Mouse (Mus musculus) C2C12 (cell line): ENCODE measurements at regions not wholly inside any gene's neighbourhood (a gene's known extent, or its start where the extent isn't known, plus 50 kb on each side); places are given as distances from the start of the nearest gene placed in this dataset.

Experiments
- H3K27me3 ChIP-seq: one replicate; pipeline ENCODE4 v1.6.1; 2011; ENCODE audit not compliant: control insufficient read depth, insufficient read depth, insufficient read length
- H3K36me3 ChIP-seq: one replicate; pipeline ENCODE4 v1.6.1; 2011; ENCODE audit not compliant: control insufficient read depth, insufficient read depth
- H3K4me3 ChIP-seq: one replicate; pipeline ENCODE4 v1.5.1; 2011; ENCODE audit warnings: mild to moderate bottlenecking, control low read depth; ENCODE audit not compliant: poor library complexity, insufficient read depth, severe bottlenecking
- H3K79me2 ChIP-seq: one replicate; pipeline ENCODE4 v1.6.1; 2011; ENCODE audit not compliant: control insufficient read depth, insufficient read depth
- H3K79me3 ChIP-seq: one replicate; pipeline ENCODE4 v1.6.1; 2011; ENCODE audit warnings: low read depth, control low read depth
- H3ac ChIP-seq: one replicate; pipeline ENCODE3; 2011; ENCODE audit warnings: low read depth; ENCODE audit not compliant: control insufficient read depth, insufficient read length
- CEBPB ChIP-seq: IDR thresholded peaks from one replicate; pipeline ENCODE4 v1.6.1; 2011; ENCODE audit warnings: low read depth, mild to moderate bottlenecking, control low read depth, moderate library complexity
- CTCF ChIP-seq: IDR thresholded peaks from one replicate; pipeline ENCODE4 v1.5.1; 2011; ENCODE audit not compliant: control insufficient read depth, insufficient read depth, insufficient read length
- FOSL1 ChIP-seq: IDR thresholded peaks from one replicate; pipeline ENCODE4 v1.8.0; 2011; ENCODE audit warnings: mild to moderate bottlenecking, low read length; ENCODE audit not compliant: poor library complexity, insufficient read depth, severe bottlenecking
- MAX ChIP-seq: IDR thresholded peaks from one replicate; pipeline ENCODE4 v1.6.1; 2011; ENCODE audit warnings: mild to moderate bottlenecking, control low read depth
- MYOD1 ChIP-seq: IDR thresholded peaks from one replicate; pipeline ENCODE4 v1.6.1; 2011; ENCODE audit warnings: low read depth; ENCODE audit not compliant: control insufficient read depth, insufficient read length
- MYOG ChIP-seq: IDR thresholded peaks from one replicate; pipeline ENCODE4 v1.6.1; 2011; ENCODE audit not compliant: control insufficient read depth, insufficient read length; ENCODE audit errors: extremely low read depth
- USF1 ChIP-seq: IDR thresholded peaks from one replicate; pipeline ENCODE4 v1.6.1; 2011; ENCODE audit warnings: low read depth, mild to moderate bottlenecking, control low read depth, moderate library complexity
- microRNA-seq: library from miRNA; unstranded; fragments of <30 nt; microRNA quantifications from one replicate; pipeline ENCODE4, GENCODE M21; 2019; ENCODE audit warnings: borderline microRNAs expressed

- H3K36me3 ChIP-seq: no peaks in the 10 kb centered on the region
- H3K4me3 ChIP-seq: no peak overlapping the region
- H3K79me3 ChIP-seq: no peaks in the 10 kb centered on the region
- TF ChIP-seq CTCF: no peak
- no peak for TF ChIP-seq MYOD1
- TF ChIP-seq CEBPB: no peak
- TF ChIP-seq MYOG: no peak
- TF ChIP-seq MAX: no peak
- no peak for TF ChIP-seq USF1
- TF ChIP-seq FOSL1: no peak
- H3ac ChIP-seq: no peak overlapping the region
- peaks cover 9% of the 10 kb centered on the region for H3K27me3 ChIP-seq
- H3K79me2 ChIP-seq: no peaks in the 10 kb centered on the region
These were observed 69.0 kb upstream of the Topaz1 start for GRCm38 (mm10) chr9:122678001-122678696.

- no peaks in the 10 kb centered on the region for H3K36me3 ChIP-seq
- peaks cover 11% of the 10 kb centered on the region for H3K27me3 ChIP-seq
- H3K79me2 ChIP-seq: no peaks in the 10 kb centered on the region
- no peaks in the 10 kb centered on the region for H3K79me3 ChIP-seq
- no peak for TF ChIP-seq MAX
- TF ChIP-seq CEBPB: no peak
- TF ChIP-seq CTCF: no peak
- no peak for TF ChIP-seq MYOD1
- no peak for TF ChIP-seq MYOG
- TF ChIP-seq USF1: no peak
- no peak for TF ChIP-seq FOSL1
- H3K4me3 ChIP-seq: no peak overlapping the region
- H3ac ChIP-seq: no peak overlapping the region
These were observed 60.0 kb upstream of the Topaz1 start for GRCm38 (mm10) chr9:122687170-122687569.

- no peak overlapping the region for H3ac ChIP-seq
- no peak overlapping the region for H3K4me3 ChIP-seq
- peaks cover 4% of the 10 kb centered on the region for H3K27me3 ChIP-seq
- H3K79me2 ChIP-seq: no peaks in the 10 kb centered on the region
- no peaks in the 10 kb centered on the region for H3K36me3 ChIP-seq
- H3K79me3 ChIP-seq: no peaks in the 10 kb centered on the region
- TF ChIP-seq MYOD1: no peak
- TF ChIP-seq CTCF: no peak
- TF ChIP-seq MYOG: no peak
- no peak for TF ChIP-seq FOSL1
- no peak for TF ChIP-seq MAX
- no peak for TF ChIP-seq USF1
- no peak for TF ChIP-seq CEBPB
These were observed 55.3 kb upstream of the Topaz1 start for GRCm38 (mm10) chr9:122691879-122692278.

GRCm38 (mm10) chr9:122695724-122696123 is 51.4 kb upstream of the Topaz1 start:
- Histone ChIP-seq H3K36me3 (no peaks in the 10 kb centered on the region), H3K79me2 (no peaks in the 10 kb centered on the region), H3K4me3 (no peak overlapping the region), H3K79me3 (no peaks in the 10 kb centered on the region), H3K27me3 (no peaks in the 10 kb centered on the region), H3ac (no peak overlapping the region)
- TF ChIP-seq MYOG (no peak), CEBPB (no peak), MYOD1 (no peak), FOSL1 (no peak), USF1 (no peak), CTCF (no peak), MAX (no peak)

Small RNA genes in the stretch of these regions (microRNA-seq; reads per million reads assigned to microRNA genes)
- gene Mir138-1: 11.4 reads per million, percentile 61 among the genes with 10 or more reads in this experiment
